Mouse (Mus musculus): ENCODE data around the gene Gm21969.
A peak's percentile ranks its signal among the peaks of the same experiment; 100 is the strongest.

Gene Gm21969

GRCm38 (mm10) chr4:139587370-139587769 is 15.6 kb upstream of the Gm21969 start:
- no peak for DNase-seq

- DNase-seq, result no peak
These were observed 15.2 kb upstream of the Gm21969 start for GRCm38 (mm10) chr4:139587773-139588172.

- no peak for DNase-seq
These were observed 13.5 kb upstream of the Gm21969 start for GRCm38 (mm10) chr4:139589351-139590027.

GRCm38 (mm10) chr4:139590446-139590845 is 12.5 kb upstream of the Gm21969 start:
- no peak for DNase-seq

- no peak for DNase-seq
These were observed 10.1 kb upstream of the Gm21969 start for GRCm38 (mm10) chr4:139592895-139593294.

- no peak for DNase-seq
These were observed 9.6 kb upstream of the Gm21969 start for GRCm38 (mm10) chr4:139593383-139593782.

GRCm38 (mm10) chr4:139594062-139594461 is 8.9 kb upstream of the Gm21969 start:
- DNase-seq, result no peak

- DNase-seq, result no peak
These were observed 6.3 kb upstream of the Gm21969 start for GRCm38 (mm10) chr4:139596715-139597114.

- DNase-seq, result peak; percentile 38 to 57
These were observed 5.4 kb upstream of the Gm21969 start for GRCm38 (mm10) chr4:139597286-139598284.

GRCm38 (mm10) chr4:139598356-139598755 is 4.6 kb upstream of the Gm21969 start:
- DNase-seq, result no peak

- DNase-seq, result peak; percentile 68 to 77
These were observed 4.0 kb upstream of the Gm21969 start for GRCm38 (mm10) chr4:139598950-139599518.

GRCm38 (mm10) chr4:139601519-139602356 is 1.2 kb upstream of the Gm21969 start:
- no peak for DNase-seq

- no peak for DNase-seq
These were observed 2.2 kb downstream of the Gm21969 start for GRCm38 (mm10) chr4:139605216-139605615.

GRCm38 (mm10) chr4:139606732-139607131 is 3.7 kb downstream of the Gm21969 start:
- no peak for DNase-seq

- DNase-seq, result no peak
These were observed 6.0 kb downstream of the Gm21969 start for GRCm38 (mm10) chr4:139608975-139609374.

GRCm38 (mm10) chr4:139610954-139611353 is 8.0 kb downstream of the Gm21969 start:
- no peak for DNase-seq

- DNase-seq, result peak; percentile 64 to 80
These were observed 8.6 kb downstream of the Gm21969 start for GRCm38 (mm10) chr4:139611542-139611953.

GRCm38 (mm10) chr4:139614524-139615260 is 11.7 kb downstream of the Gm21969 start:
- DNase-seq, result no peak

GRCm38 (mm10) chr4:139616276-139617000 is 13.5 kb downstream of the Gm21969 start:
- DNase-seq, result peak; percentile 73 to 83

GRCm38 (mm10) chr4:139617001-139617364 is 14.0 kb downstream of the Gm21969 start:
- no peak for DNase-seq

- no peak for DNase-seq
These were observed 16.8 kb downstream of the Gm21969 start for GRCm38 (mm10) chr4:139619765-139620164.
